Mouse (Mus musculus) CH12.LX (cell line): Measurements from ENCODE around the gene Aqp5.

Source experiments
- CTCF ChIP-seq, 2 experiments: IDR thresholded peaks in 1 of 2; conservative IDR thresholded peaks in 1 of 2; 2 replicates each; pipeline ENCODE4 v1.5.1; 2011 to 2012; ENCODE audit warnings: low read depth in 2 of 2, low read length in 2 of 2, improper control_type of control experiment in 1 of 2, inconsistent platforms in 1 of 2, mild to moderate bottlenecking in 1 of 2, moderate library complexity in 1 of 2
- EP300 ChIP-seq: IDR thresholded peaks from 2 replicates; pipeline ENCODE4 v1.6.1; 2011; ENCODE audit warnings: low read length, improper control_type of control experiment
- MAFK ChIP-seq: IDR thresholded peaks from 2 replicates; pipeline ENCODE4 v1.6.1; 2011; ENCODE audit warnings: low read length, improper control_type of control experiment; ENCODE audit not compliant: insufficient replicate concordance
- POLR2AphosphoS2 ChIP-seq: IDR thresholded peaks from 2 replicates; pipeline ENCODE4 v1.6.1; 2011; ENCODE audit warnings: low read depth, low read length, improper control_type of control experiment
- SIN3A ChIP-seq: IDR thresholded peaks from 2 replicates; pipeline ENCODE4 v1.6.1; 2012; ENCODE audit warnings: low read length, improper control_type of control experiment, inconsistent platforms
- ZNF384 ChIP-seq: IDR thresholded peaks from 2 replicates; pipeline ENCODE4 v1.6.1; 2012; ENCODE audit warnings: low read depth, low read length, improper control_type of control experiment, inconsistent platforms

GRCm38 (mm10) chr15:99603216-99603615, 12.6 kb downstream of the Aqp5 start:
- no peak for TF ChIP-seq ZNF384
- no peak for TF ChIP-seq CTCF (conservative IDR thresholded peaks at IDR 0.05 in 1 of 2, IDR thresholded peaks at IDR 0.05 in 1 of 2; ENCODE audit: low read depth in 2 of 2, low read length in 2 of 2)
- TF ChIP-seq EP300: no peak
- TF ChIP-seq POLR2AphosphoS2: no peak
- no peak for TF ChIP-seq SIN3A
- TF ChIP-seq MAFK: no peak
